Mouse (Mus musculus) stomach, embryonic 16.5 days (tissue): ENCODE data around the gene Krt87. TPM values are rescaled to one million over a fixed set of nuclear protein-coding genes. Genes with fewer than 3 reads are reported as not detected.

Experiments used
- ATAC-seq: fragments of 200-750 bp; cut with Nextera tagmentation; 2 replicates; pipeline ENCODE4 v1.8.0; 2017; ENCODE audit warnings: moderate number of reproducible peaks, moderate TSS enrichment; ENCODE audit not compliant: insufficient read depth, low FRiP score
- H3K27ac ChIP-seq: fragments of 300-500 bp; sonication (generic); 2 replicates; pipeline ENCODE4 v1.5.1; 2014; ENCODE audit warnings: low read length
- H3K27me3 ChIP-seq: fragments of 300-500 bp; sonication (generic); 2 replicates; pipeline ENCODE4 v1.6.1; 2014; ENCODE audit warnings: low read length, control low read depth, mixed read lengths; ENCODE audit not compliant: control insufficient read depth, insufficient read depth
- H3K36me3 ChIP-seq: fragments of 300-500 bp; sonication (generic); 2 replicates; pipeline ENCODE4 v1.6.1; 2014; ENCODE audit warnings: low read length; ENCODE audit not compliant: control insufficient read depth, insufficient read depth
- H3K4me1 ChIP-seq: fragments of 300-500 bp; sonication (generic); 2 replicates; pipeline ENCODE4 v1.6.1; 2014; ENCODE audit warnings: low read length, control low read depth, mixed read lengths; ENCODE audit not compliant: control insufficient read depth, insufficient read depth
- H3K4me2 ChIP-seq: fragments of 300-500 bp; sonication (generic); 2 replicates; pipeline ENCODE4 v1.6.1; 2014; ENCODE audit warnings: low read depth, low read length, mixed read lengths
- H3K4me3 ChIP-seq: fragments of 300-500 bp; sonication (generic); replicated peaks from 2 replicates; pipeline ENCODE4 v1.5.1; 2014; ENCODE audit warnings: mild to moderate bottlenecking, low read length
- H3K9ac ChIP-seq: fragments of 300-500 bp; sonication (generic); 2 replicates; pipeline ENCODE4 v1.6.1; 2014; ENCODE audit warnings: low read length
- H3K9me3 ChIP-seq: fragments of 300-500 bp; sonication (generic); replicated peaks from 2 replicates; pipeline ENCODE4 v1.6.1; 2016; ENCODE audit warnings: low read length, control low read depth; ENCODE audit not compliant: control insufficient read depth
- WGBS: fragments of 180-500 bp; shearing (Covaris S2); extraction: QIAGEN DNeasy Blood & Tissue Kit; methylation state at CpG from one replicate; pipeline ENCODE4 v1.1.7; 2014; 5-methylcytosine and 5-hydroxymethylcytosine counted together
- polyA plus RNA-seq: library from polyadenylated mRNA; unstranded; fragments of >200 nt; fragmentation: Nextera tagmentation; extraction: Ambion mirVana; gene quantifications from 2 replicates; pipeline ENCODE4 v1.2.1, GENCODE M21; 2015

Krt87 gene
- polyA plus RNA-seq, 1 experiment from 2014 or later, result 0.26 TPM

DNA sequence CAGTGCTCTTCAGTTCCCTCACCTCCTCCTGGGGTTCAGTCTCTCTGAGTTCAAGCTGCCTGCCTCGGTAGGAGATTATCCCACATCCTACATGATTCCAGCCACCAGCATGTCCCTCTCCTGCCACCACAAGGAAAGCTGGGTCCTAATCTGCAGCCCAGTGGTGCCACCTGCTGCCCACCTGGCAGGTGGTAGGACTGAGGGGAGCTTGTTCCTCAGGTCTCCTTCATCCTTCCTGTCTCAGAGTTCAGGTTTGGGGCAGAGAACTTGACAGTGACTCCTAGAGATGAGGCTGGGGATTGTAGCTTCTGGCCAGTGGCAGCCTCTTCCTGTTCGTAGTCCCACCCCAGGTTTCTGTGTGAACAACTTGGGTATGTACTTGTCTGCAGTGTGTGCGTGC is 51.4 kb downstream of the Krt87 start:
- Histone ChIP-seq H3K4me1 (peaks cover 15% of the 10 kb centered on the region; the same call in 1 of the 2 replicates), H3K27ac (peak overlapping the region; percentile 39), H3K9ac (no peak overlapping the region), H3K27me3 (no peaks in the 10 kb centered on the region), H3K9me3 (no peaks in the 10 kb centered on the region), H3K4me3 (no peak overlapping the region), H3K4me2 (no peak overlapping the region), H3K36me3 (no peaks in the 10 kb centered on the region)
- ATAC-seq, result no peak
- 53% methylated on average over 3 of the region's 3 CpGs for WGBS

DNA sequence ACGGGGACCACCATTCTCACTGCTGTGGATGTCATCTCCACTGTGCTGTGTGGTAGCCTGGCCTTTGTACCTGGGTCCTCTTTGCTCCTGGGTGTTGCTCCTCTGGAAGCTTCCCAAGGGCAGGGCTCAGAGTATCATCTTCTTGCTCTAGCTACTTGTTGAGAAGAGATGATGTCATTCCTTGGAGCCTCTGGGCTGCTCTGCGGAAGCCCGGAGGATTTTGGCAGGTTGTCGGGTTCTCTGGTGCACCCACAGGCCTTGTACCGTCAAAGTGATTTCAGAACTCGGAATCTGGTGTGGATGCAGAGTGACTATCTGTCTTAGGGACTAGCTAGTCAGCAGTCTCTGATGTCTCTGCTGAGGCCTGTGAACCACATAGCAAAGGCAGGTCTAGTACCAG is 53.5 kb downstream of the Krt87 start:
- 80% methylated on average over 6 of the region's 6 CpGs for WGBS
- no peaks in the 10 kb centered on the region for H3K9me3 ChIP-seq
- no peak overlapping the region for H3K9ac ChIP-seq
- peaks cover 24% of the 10 kb centered on the region for H3K4me1 ChIP-seq
- no peak overlapping the region for H3K4me2 ChIP-seq
- no peaks in the 10 kb centered on the region for H3K36me3 ChIP-seq
- no peak for ATAC-seq
- H3K27me3 ChIP-seq, result no peaks in the 10 kb centered on the region
- H3K4me3 ChIP-seq, result no peak overlapping the region
- H3K27ac ChIP-seq, result no peak overlapping the region

DNA sequence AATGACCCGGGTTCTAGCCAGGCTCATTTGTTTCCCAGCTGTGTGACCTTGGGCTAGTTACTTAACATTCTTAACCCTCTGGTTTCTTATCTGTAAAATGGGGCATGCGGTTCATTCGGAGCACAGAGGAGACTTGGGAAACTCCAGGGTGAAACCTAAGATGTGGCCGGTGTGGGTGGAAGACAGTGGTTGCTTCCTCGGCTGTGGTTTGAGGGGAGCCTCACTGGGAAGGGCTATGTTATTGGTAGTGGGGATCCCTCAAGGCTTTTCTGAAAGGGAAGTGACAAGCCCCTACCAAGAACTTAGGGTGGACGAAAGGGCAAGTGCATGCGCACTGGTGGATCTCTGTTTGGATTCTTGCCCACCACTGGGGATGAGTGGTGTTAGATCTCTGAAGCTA is 54.0 kb downstream of the Krt87 start:
- Histone ChIP-seq H3K27ac (no peak overlapping the region), H3K4me3 (no peak overlapping the region), H3K9me3 (no peaks in the 10 kb centered on the region), H3K4me1 (peaks cover 23% of the 10 kb centered on the region), H3K9ac (no peak overlapping the region), H3K36me3 (no peaks in the 10 kb centered on the region), H3K27me3 (no peaks in the 10 kb centered on the region), H3K4me2 (no peak overlapping the region)
- WGBS, result 70% methylated on average over 7 of the region's 7 CpGs
- ATAC-seq, result no peak

DNA sequence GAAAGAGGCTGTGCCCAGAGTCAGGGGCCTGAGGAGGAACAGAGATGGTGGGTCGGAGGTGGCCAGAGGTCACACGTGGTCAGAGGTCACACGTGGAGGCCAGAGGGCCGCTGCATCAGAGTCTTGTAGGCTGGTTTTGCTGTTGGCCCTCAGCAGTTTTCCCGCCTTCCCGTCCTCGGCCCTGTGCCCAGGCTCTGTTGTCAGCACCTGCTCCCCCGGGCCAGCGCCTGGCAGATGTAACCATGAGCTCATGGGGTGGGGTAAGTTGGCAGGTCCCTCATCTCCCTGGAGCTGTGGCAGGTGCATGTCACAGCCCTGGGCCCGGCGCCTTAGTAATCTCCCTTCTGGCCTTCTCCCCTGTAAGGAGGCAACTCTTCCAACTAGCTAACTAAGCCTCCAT is 55.8 kb downstream of the Krt87 start:
- H3K4me1 ChIP-seq, result peaks cover 18% of the 10 kb centered on the region
- H3K27ac ChIP-seq, result no peak overlapping the region
- 83% methylated on average over 11 of the region's 11 CpGs for WGBS
- H3K4me2 ChIP-seq, result no peak overlapping the region
- H3K9ac ChIP-seq, result no peak overlapping the region
- no peaks in the 10 kb centered on the region for H3K36me3 ChIP-seq
- H3K9me3 ChIP-seq, result no peaks in the 10 kb centered on the region
- no peak for ATAC-seq
- H3K27me3 ChIP-seq, result no peaks in the 10 kb centered on the region
- no peak overlapping the region for H3K4me3 ChIP-seq

DNA sequence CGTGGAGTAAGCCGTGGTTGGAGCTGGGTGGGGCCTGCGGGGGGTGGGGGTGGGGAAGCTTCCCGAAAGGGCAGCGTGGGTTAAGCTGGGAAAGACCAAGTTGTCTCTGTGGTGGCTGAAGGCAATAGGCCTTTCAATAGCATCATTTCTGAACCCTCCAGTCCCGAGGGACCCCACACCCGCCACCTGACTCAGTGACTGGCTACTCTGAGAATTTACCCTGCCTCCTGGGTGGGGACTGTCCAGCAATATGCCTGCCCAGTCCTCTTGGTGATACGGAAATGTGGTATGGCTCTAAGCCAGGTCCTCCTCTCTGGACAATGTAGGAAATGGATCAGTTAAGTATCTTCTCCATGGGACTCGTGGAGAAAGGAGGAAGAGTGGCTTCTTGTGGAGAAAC is 56.8 kb downstream of the Krt87 start:
- Histone ChIP-seq H3K9ac (no peak overlapping the region), H3K36me3 (no peaks in the 10 kb centered on the region), H3K4me3 (no peak overlapping the region), H3K4me2 (no peak overlapping the region), H3K27ac (peak overlapping the region; percentile 7; the same call in 1 of the 2 replicates), H3K27me3 (no peaks in the 10 kb centered on the region), H3K9me3 (no peaks in the 10 kb centered on the region), H3K4me1 (peaks cover 14% of the 10 kb centered on the region)
- 36% methylated on average over 9 of the region's 9 CpGs for WGBS
- no peak for ATAC-seq

Other genes starting within 250 kb of the Krt87 start
- gene Grasp, start 214.6 kb downstream of the Krt87 start, polyA plus RNA-seq, result 2.1 and 2.7 TPM in 2 replicates
- gene Nr4a1, start 184.5 kb downstream of the Krt87 start, polyA plus RNA-seq, result 12.9 and 13.3 TPM in 2 replicates
- gene Atg101, start 154.5 kb downstream of the Krt87 start, polyA plus RNA-seq, result 66.9 and 67.0 TPM in 2 replicates
- 9.4 and 9.5 TPM in 2 replicates for gene 6030408B16Rik, start 145.6 kb downstream of the Krt87 start, polyA plus RNA-seq
- gene Krt80, start 68.6 kb downstream of the Krt87 start, polyA plus RNA-seq, result 37.4 and 64.5 TPM in 2 replicates
- 378 and 523 TPM in 2 replicates for gene Krt7, start 27.8 kb downstream of the Krt87 start, polyA plus RNA-seq
- gene Krt88, start 8.9 kb upstream of the Krt87 start, polyA plus RNA-seq, result 0.15 TPM in 1 of 2 replicates, not detected in the other
- gene Krt81, start 24.9 kb upstream of the Krt87 start, polyA plus RNA-seq, result not detected in 2 replicates
- not detected in 2 replicates for gene Krt86, start 34.7 kb upstream of the Krt87 start, polyA plus RNA-seq
- not detected in 2 replicates for gene Krt83, start 52.7 kb upstream of the Krt87 start, polyA plus RNA-seq
- gene Gm49425, start 78.5 kb upstream of the Krt87 start, polyA plus RNA-seq, result not detected in 2 replicates
- 0.09 TPM in 1 of 2 replicates, not detected in the other for gene Krt84, start 94.0 kb upstream of the Krt87 start, polyA plus RNA-seq
- gene Krt82, start 111.9 kb upstream of the Krt87 start, polyA plus RNA-seq, result not detected in 2 replicates
- gene Krt90, start 124.1 kb upstream of the Krt87 start, polyA plus RNA-seq, result 0.13 and 0.17 TPM in 2 replicates
- 0.26 and 0.40 TPM in 2 replicates for gene Krt75, start 135.1 kb upstream of the Krt87 start, polyA plus RNA-seq
- not detected in 2 replicates for gene Gm5414, start 189.4 kb upstream of the Krt87 start, polyA plus RNA-seq
- gene Gm5478, start 208.6 kb upstream of the Krt87 start, polyA plus RNA-seq, result 0.14 TPM in 1 of 2 replicates, not detected in the other
- gene Krt6b, start 241.5 kb upstream of the Krt87 start, polyA plus RNA-seq, result 14.7 and 18.5 TPM in 2 replicates